Mouse (Mus musculus) kidney, adult 2 months (tissue): ENCODE results near the gene Acap1.

Experiments used
- CTCF ChIP-seq: fragments of 200-500 bp; conservative IDR thresholded peaks from 2 replicates; pipeline ENCODE4 v1.5.1; 2011; ENCODE audit warnings: low read depth, mild to moderate bottlenecking, control low read depth, low read length, moderate library complexity, mixed read lengths; ENCODE audit not compliant: insufficient read depth, insufficient read length
- POLR2A ChIP-seq: fragments of 200-500 bp; IDR thresholded peaks from one replicate; pipeline ENCODE4 v1.6.1; 2011; ENCODE audit warnings: low read depth, low read length, control low read depth

- TF ChIP-seq POLR2A, result no peak
- TF ChIP-seq CTCF, result no peak
Measured at GRCm38 (mm10) chr11:69867335-69867734, 28.0 kb downstream of the Acap1 start.
